Mouse (Mus musculus) embryonic stem cell, embryonic (primary cell): Measurements from ENCODE around the gene Tgm5.
"Not testable (repeated sequence)": the region's sequence is repeated elsewhere in the genome, so short reads cannot be mapped to it uniquely, and the experiment has no call there.

Experiments
- CTCF ChIA-PET, 4 experiments: fragments of 300-600 bp in 2 of 4; fragments of 350-600 bp in 2 of 4; sonication (Branson Sonifier 250); formaldehyde crosslinking; loops; one replicate each; lab custom pipeline; 2022; ENCODE audit warnings: inconsistent platforms in 2 of 4; lab: Charles Lee
- POLR2A ChIA-PET, 4 experiments: fragments of 300-600 bp in 2 of 4; fragments of 350-600 bp in 2 of 4; sonication (Branson Sonifier 250); formaldehyde crosslinking; loops; one replicate each; lab custom pipeline; 2022; ENCODE audit warnings: antibody characterized with exemption in 4 of 4, inconsistent platforms in 1 of 4; lab: Charles Lee

Gene Tgm5

GRCm38 (mm10) chr2:121085480-121086185 is at the start of gene Tgm5:
Tgm5 (minus strand) TSS chr2:121085841.
- POLR2A ChIA-PET = no interaction called here
- CTCF ChIA-PET = interaction anchor here in 2 of 4 experiments (0.7 to 1.0 kb wide), 2 partner anchors 16 kb away, joined by 3 read pairs; no protein-coding TSS in a partner anchor

- POLR2A ChIA-PET = interaction anchor here in 1 of 4 experiments (0.7 kb wide), 1 partner anchor 1655 kb away, joined by 4 read pairs; no protein-coding TSS in a partner anchor
- CTCF ChIA-PET = interaction anchor here in 1 of 4 experiments (0.7 kb wide), 1 partner anchor 56 kb away, joined by 7 read pairs; no protein-coding TSS in a partner anchor
Measured at GRCm38 (mm10) chr2:121132822-121133221, 47.2 kb upstream of the Tgm5 start.

GRCm38 (mm10) chr2:121128865-121129620 is 43.4 kb upstream of the Tgm5 start:
- POLR2A ChIA-PET = interaction anchor here in 2 of 4 experiments (0.6 to 2.0 kb wide), 4 partner anchors 10 to 20 kb away, joined by 3 to 14 read pairs (median 6); partner anchors contain the start of genes Adal (in 2 of the 2) and Lcmt2 (in 2 of the 2)
- CTCF ChIA-PET = no interaction called here

GRCm38 (mm10) chr2:121127536-121127935 is 41.9 kb upstream of the Tgm5 start:
- CTCF ChIA-PET = interaction anchor here in 1 of 4 experiments (1.1 kb wide), 1 partner anchor 10 kb away, joined by 3 read pairs; no protein-coding TSS in a partner anchor
- POLR2A ChIA-PET = interaction anchor here in 2 of 4 experiments (0.8 to 2.0 kb wide), 3 partner anchors 12 to 13 kb away, joined by 3 to 14 read pairs (median 4); partner anchors contain the start of genes Adal (in 2 of the 2) and Lcmt2 (in 2 of the 2)

- CTCF ChIA-PET, POLR2A ChIA-PET: not testable (repeated sequence)
Measured at GRCm38 (mm10) chr2:121126302-121126701, 40.7 kb upstream of the Tgm5 start.

GRCm38 (mm10) chr2:121119260-121119659 is 33.6 kb upstream of the Tgm5 start:
- POLR2A ChIA-PET = interaction anchor here in 1 of 4 experiments (1.1 kb wide), 1 partner anchor 21 kb away, joined by 7 read pairs; the partner anchor contains the start of genes Adal and Lcmt2
- CTCF ChIA-PET = no interaction called here

- POLR2A ChIA-PET = interaction anchor here in 2 of 4 experiments (1.2 kb wide), 2 partner anchors 24 to 25 kb away, joined by 3 to 7 read pairs; partner anchors contain the start of genes Adal (in 2 of the 2) and Lcmt2 (in 1 of the 2)
- CTCF ChIA-PET = interaction anchor here in 1 of 4 experiments (1.1 kb wide), 1 partner anchor 13 kb away, joined by 4 read pairs; no protein-coding TSS in a partner anchor
Measured at GRCm38 (mm10) chr2:121115418-121115817, 29.8 kb upstream of the Tgm5 start.

GRCm38 (mm10) chr2:121109695-121110094 is 24.1 kb upstream of the Tgm5 start, which contains the start of gene Tgm7:
Tgm7 (minus strand) TSS chr2:121109795.
- ChIA-PET POLR2A (interaction anchor here in 1 of 4 experiments (1.0 to 2.3 kb wide), 3 partner anchors 30 to 143 kb away, joined by 3 to 8 read pairs (median 4); partner anchors contain the start of genes Adal and Lcmt2), CTCF (interaction anchor here in 2 of 4 experiments (0.6 to 1.7 kb wide), 3 partner anchors 8 to 80 kb away, joined by 3 to 4 read pairs (median 3); no protein-coding TSS in a partner anchor)

GRCm38 (mm10) chr2:121105940-121106339 is 20.3 kb upstream of the Tgm5 start:
- CTCF ChIA-PET = no interaction called here

GRCm38 (mm10) chr2:121102051-121102450 is 16.4 kb upstream of the Tgm5 start:
- ChIA-PET CTCF (interaction anchor here (0.5 to 1.5 kb wide), 32 partner anchors 8 to 875 kb away, joined by 3 to 29 read pairs (median 4); partner anchors contain the start of gene Tgm5 (in 1 of the 4)), POLR2A (interaction anchor here in 1 of 4 experiments (0.5 to 0.7 kb wide), 2 partner anchors 33 to 36 kb away, joined by 3 read pairs; no protein-coding TSS in a partner anchor)

More at GRCm38 (mm10) chr2:121105940-121106339, 20.3 kb upstream of the Tgm5 start:
- POLR2A ChIA-PET = interaction anchor here in 1 of 4 experiments (0.7 kb wide), 1 partner anchor 372 kb away, joined by 9 read pairs; no protein-coding TSS in a partner anchor

- ChIA-PET CTCF (interaction anchor here in 2 of 4 experiments (0.6 to 0.7 kb wide), 2 partner anchors 12 to 1027 kb away, joined by 4 to 11 read pairs; no protein-coding TSS in a partner anchor), POLR2A (interaction anchor here in 1 of 4 experiments (0.6 kb wide), 1 partner anchor 28 kb away, joined by 3 read pairs; no protein-coding TSS in a partner anchor)
Measured at GRCm38 (mm10) chr2:121089751-121090150, 4.1 kb upstream of the Tgm5 start.

- ChIA-PET CTCF (interaction anchor here (0.6 to 1.3 kb wide), 13 partner anchors 9 to 610 kb away, joined by 3 to 10 read pairs (median 3); no protein-coding TSS in a partner anchor), POLR2A (no interaction called here)
Measured at GRCm38 (mm10) chr2:121088507-121088906, 2.9 kb upstream of the Tgm5 start.

- POLR2A ChIA-PET = no interaction called here
- CTCF ChIA-PET = no interaction called here
Measured at GRCm38 (mm10) chr2:121082626-121083025, 3.0 kb downstream of the Tgm5 start.

GRCm38 (mm10) chr2:121074747-121075146 is 10.9 kb downstream of the Tgm5 start:
- CTCF ChIA-PET = interaction anchor here in 1 of 4 experiments (1.6 kb wide), 1 partner anchor 14 kb away, joined by 4 read pairs; no protein-coding TSS in a partner anchor
- POLR2A ChIA-PET = interaction anchor here in 1 of 4 experiments (0.6 kb wide), 1 partner anchor 410 kb away, joined by 3 read pairs; no protein-coding TSS in a partner anchor

- ChIA-PET POLR2A (interaction anchor here in 1 of 4 experiments (0.6 to 1.2 kb wide), 3 partner anchors 14 to 366 kb away, joined by 3 to 6 read pairs (median 3); partner anchors contain the start of genes Catsper2 and Pdia3), CTCF (interaction anchor here in 2 of 4 experiments (0.7 to 1.4 kb wide), 3 partner anchors 17 to 31 kb away, joined by 3 read pairs; no protein-coding TSS in a partner anchor)
Measured at GRCm38 (mm10) chr2:121071871-121072270, 13.8 kb downstream of the Tgm5 start.

- POLR2A ChIA-PET = interaction anchor here in 1 of 4 experiments (0.9 to 2.4 kb wide), 3 partner anchors 26 to 71 kb away, joined by 3 to 9 read pairs (median 3); partner anchors contain the start of genes Adal and Lcmt2
- CTCF ChIA-PET = no interaction called here
Measured at GRCm38 (mm10) chr2:121069506-121069905, 16.1 kb downstream of the Tgm5 start.

GRCm38 (mm10) chr2:121067116-121067515 is 18.5 kb downstream of the Tgm5 start:
- POLR2A ChIA-PET = interaction anchor here in 1 of 4 experiments (0.7 to 1.1 kb wide), 3 partner anchors 15 to 76 kb away, joined by 3 to 5 read pairs (median 4); partner anchors contain the start of genes Adal and Lcmt2

More at GRCm38 (mm10) chr2:121067116-121067515, 18.5 kb downstream of the Tgm5 start:
- CTCF ChIA-PET = interaction anchor here in 2 of 4 experiments (0.6 to 1.6 kb wide), 3 partner anchors 21 to 272 kb away, joined by 3 to 6 read pairs (median 5); no protein-coding TSS in a partner anchor
